Mouse (Mus musculus) NIH3T3 (cell line): ENCODE data around the gene Plcb1.

Experiments
- DNase-seq: peaks from one replicate; pipeline ENCODE4 v3.0.0-alpha.2; 2012; ENCODE audit warnings: low read depth

Plcb1 gene

GRCm38 (mm10) chr2:134785970-134786855 lies at the start of gene Plcb1:
Gene Plcb1, plus strand, starts transcription at chr2:134786067.
- DNase-seq, result peak; percentile 90

- DNase-seq, result no peak
Observed at GRCm38 (mm10) chr2:134755537-134755936, 30.3 kb upstream of the Plcb1 start.

GRCm38 (mm10) chr2:134756086-134756485 lies 29.8 kb upstream of the Plcb1 start:
- no peak for DNase-seq

- peak; percentile 4 for DNase-seq
Observed at GRCm38 (mm10) chr2:134761029-134761428, 24.8 kb upstream of the Plcb1 start.

GRCm38 (mm10) chr2:134763406-134763990 lies 22.4 kb upstream of the Plcb1 start:
- DNase-seq, result no peak

GRCm38 (mm10) chr2:134764506-134764905 lies 21.4 kb upstream of the Plcb1 start:
- DNase-seq, result peak; percentile 73

GRCm38 (mm10) chr2:134779826-134780225 lies 6.0 kb upstream of the Plcb1 start:
- DNase-seq, result no peak

GRCm38 (mm10) chr2:134780316-134780715 lies 5.6 kb upstream of the Plcb1 start:
- DNase-seq, result peak; percentile 54

GRCm38 (mm10) chr2:134786856-134787250 lies 986 bp downstream of the Plcb1 start:
- DNase-seq, result no peak

GRCm38 (mm10) chr2:134787336-134788095 lies 1.6 kb downstream of the Plcb1 start:
- DNase-seq, result no peak

- DNase-seq, result no peak
Observed at GRCm38 (mm10) chr2:134792926-134793325, 7.1 kb downstream of the Plcb1 start.

GRCm38 (mm10) chr2:134800226-134800625 lies 14.4 kb downstream of the Plcb1 start:
- peak; percentile 57 for DNase-seq

- peak; percentile 16 for DNase-seq
Observed at GRCm38 (mm10) chr2:134816383-134816782, 30.5 kb downstream of the Plcb1 start.

- no peak for DNase-seq
Observed at GRCm38 (mm10) chr2:134817058-134817840, 31.4 kb downstream of the Plcb1 start.

GRCm38 (mm10) chr2:134821176-134821575 lies 35.3 kb downstream of the Plcb1 start:
- DNase-seq, result no peak

- no peak for DNase-seq
Observed at GRCm38 (mm10) chr2:134825645-134826044, 39.8 kb downstream of the Plcb1 start.

GRCm38 (mm10) chr2:134826111-134827005 lies 40.5 kb downstream of the Plcb1 start:
- DNase-seq, result no peak

GRCm38 (mm10) chr2:134827778-134828487 lies 42.1 kb downstream of the Plcb1 start:
- DNase-seq, result no peak

- DNase-seq, result no peak
Observed at GRCm38 (mm10) chr2:134831861-134832260, 46.0 kb downstream of the Plcb1 start.

GRCm38 (mm10) chr2:134836097-134836496 lies 50.2 kb downstream of the Plcb1 start:
- DNase-seq, result no peak
